Mouse (Mus musculus): Measurements from ENCODE around the gene Mctp1. TPM values are rescaled to one million over a fixed set of nuclear protein-coding genes. Genes with fewer than 3 reads are reported as not detected.
A peak's percentile ranks its signal among the peaks of the same experiment; 100 is the strongest.

The Mctp1 gene
- polyA plus RNA-seq, 1 experiment from 2014 or later: 3.1 TPM

DNA sequence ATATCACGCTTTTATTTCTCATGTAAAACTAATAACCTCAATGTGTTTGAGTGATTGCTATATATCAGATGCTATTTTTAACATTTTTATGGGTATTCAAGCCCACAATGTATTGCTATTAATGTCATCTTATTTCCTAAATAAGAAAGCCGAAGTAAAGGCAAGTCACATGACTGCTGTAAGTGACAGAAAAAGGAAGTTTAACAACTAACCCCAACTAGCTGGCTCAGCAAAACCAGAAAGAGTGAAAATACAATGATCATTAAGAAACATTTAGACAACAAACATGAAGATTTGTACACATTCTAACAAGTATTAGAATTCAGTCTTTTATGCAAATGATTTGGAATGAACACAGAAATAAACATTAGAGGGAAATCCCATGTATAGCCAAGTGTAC lies 253.9 kb downstream of the Mctp1 start:
- Histone ChIP-seq H3K4me3 (no peak overlapping the region), H3K36me3 (ENCODE audit: poor library complexity, severe bottlenecking) (no peaks in the 10 kb centered on the region), H3K27ac (no peak overlapping the region), H3K9ac (no peak overlapping the region), H3K4me2 (no peak overlapping the region), H3K4me1 (no peaks in the 10 kb centered on the region), H3K27me3 (no peaks in the 10 kb centered on the region), H3K9me3 (replicated peaks) (no peaks in the 10 kb centered on the region)
- no peak for ATAC-seq
- WGBS: 86% methylated on average over 2 of the region's 2 CpGs

DNA sequence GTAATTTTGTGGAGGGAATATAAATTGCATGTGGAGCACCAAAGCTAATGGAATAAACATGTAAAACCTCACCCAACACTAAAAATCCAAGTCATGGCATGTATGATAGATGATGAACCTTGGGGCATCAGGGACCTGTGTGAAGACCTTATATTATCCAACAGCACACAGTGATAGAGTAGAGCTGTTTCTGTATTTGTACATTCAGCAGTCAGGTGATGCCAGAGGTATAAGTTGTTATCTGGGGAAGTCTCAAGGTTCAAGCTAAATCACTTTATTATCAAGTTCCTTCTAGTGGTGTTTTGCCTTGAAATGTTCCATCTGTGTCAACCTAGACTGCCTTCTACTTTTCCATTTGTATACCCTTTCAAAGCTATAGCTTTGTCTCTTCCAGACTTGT lies 275.2 kb downstream of the Mctp1 start:
- Histone ChIP-seq H3K9ac (no peak overlapping the region), H3K4me2 (no peak overlapping the region), H3K9me3 (replicated peaks) (no peaks in the 10 kb centered on the region), H3K4me3 (no peak overlapping the region), H3K4me1 (no peaks in the 10 kb centered on the region), H3K27ac (no peak overlapping the region), H3K27me3 (no peaks in the 10 kb centered on the region), H3K36me3 (ENCODE audit: poor library complexity, severe bottlenecking) (no peaks in the 10 kb centered on the region)
- no peak for ATAC-seq

DNA sequence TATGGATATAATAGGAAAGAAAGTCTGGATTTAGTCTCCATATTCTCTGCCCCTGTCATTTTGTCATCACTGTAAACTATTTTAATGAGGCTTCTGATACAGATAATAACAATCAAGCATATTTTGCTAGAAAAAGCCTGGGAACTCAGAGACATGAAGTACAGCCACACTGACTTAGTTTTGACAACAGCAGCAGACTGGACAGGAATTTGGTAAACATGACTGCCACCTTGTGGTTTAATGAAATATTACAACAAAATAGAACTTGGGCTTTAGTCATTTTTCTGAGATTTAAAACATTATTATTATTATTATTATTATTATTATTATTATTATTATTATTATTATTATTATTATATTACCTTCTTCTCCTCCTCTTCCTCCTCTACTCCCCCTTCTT lies 297.0 kb downstream of the Mctp1 start:
- H3K4me2 ChIP-seq: no peak overlapping the region
- H3K9me3 ChIP-seq (replicated peaks): no peaks in the 10 kb centered on the region
- no peaks in the 10 kb centered on the region for H3K27me3 ChIP-seq
- H3K4me1 ChIP-seq: no peaks in the 10 kb centered on the region
- H3K27ac ChIP-seq: no peak overlapping the region
- no peak overlapping the region for H3K9ac ChIP-seq
- H3K4me3 ChIP-seq: no peak overlapping the region
- peak; percentile 81 for ATAC-seq
- no peaks in the 10 kb centered on the region for H3K36me3 ChIP-seq (ENCODE audit: poor library complexity, severe bottlenecking)

- no peaks in the 10 kb centered on the region for H3K9me3 ChIP-seq (replicated peaks)
- H3K4me1 ChIP-seq: no peaks in the 10 kb centered on the region
- 90% methylated on average over 2 of the region's 2 CpGs for WGBS
- H3K27me3 ChIP-seq: no peaks in the 10 kb centered on the region
- H3K36me3 ChIP-seq (ENCODE audit: poor library complexity, severe bottlenecking): no peaks in the 10 kb centered on the region
- ATAC-seq: no peak
- no peak overlapping the region for H3K27ac ChIP-seq
- no peak overlapping the region for H3K4me3 ChIP-seq
- H3K9ac ChIP-seq: no peak overlapping the region
- no peak overlapping the region for H3K4me2 ChIP-seq
These were observed 305.0 kb downstream of the Mctp1 start for GRCm38 (mm10) chr13:76689349-76689748.

- Histone ChIP-seq H3K4me3 (no peak overlapping the region), H3K9me3 (replicated peaks) (no peaks in the 10 kb centered on the region), H3K9ac (no peak overlapping the region), H3K4me2 (no peak overlapping the region), H3K27me3 (no peaks in the 10 kb centered on the region), H3K4me1 (no peaks in the 10 kb centered on the region), H3K36me3 (ENCODE audit: poor library complexity, severe bottlenecking) (no peaks in the 10 kb centered on the region), H3K27ac (no peak overlapping the region)
- no peak for ATAC-seq
These were observed 305.8 kb downstream of the Mctp1 start for GRCm38 (mm10) chr13:76690143-76690542.

DNA sequence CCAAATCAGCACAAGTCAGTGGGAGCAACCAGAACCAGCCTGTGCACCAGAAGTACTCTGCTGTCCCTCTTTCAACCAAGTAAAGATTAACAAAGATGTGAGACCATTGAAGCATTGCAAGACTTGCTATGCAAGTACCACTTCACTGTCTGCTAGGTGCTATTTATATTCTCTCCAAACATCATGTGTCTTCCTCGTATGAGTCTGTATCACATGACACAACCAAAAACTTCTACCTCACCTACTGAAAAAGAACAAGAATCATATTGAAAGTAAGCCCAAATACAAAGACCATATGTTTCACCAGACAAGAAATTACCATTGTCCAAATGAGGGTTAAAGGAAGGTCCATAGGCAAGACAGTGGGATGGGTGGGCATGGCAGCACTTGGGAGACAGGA lies 306.4 kb downstream of the Mctp1 start:
- H3K36me3 ChIP-seq (ENCODE audit: poor library complexity, severe bottlenecking): no peaks in the 10 kb centered on the region
- no peaks in the 10 kb centered on the region for H3K27me3 ChIP-seq
- no peaks in the 10 kb centered on the region for H3K4me1 ChIP-seq
- no peak overlapping the region for H3K27ac ChIP-seq
- H3K9ac ChIP-seq: no peak overlapping the region
- no peak overlapping the region for H3K4me2 ChIP-seq
- H3K9me3 ChIP-seq (replicated peaks): no peaks in the 10 kb centered on the region
- no peak for ATAC-seq
- H3K4me3 ChIP-seq: no peak overlapping the region
- WGBS: 88% methylated on average over 1 of the region's 1 CpGs

DNA sequence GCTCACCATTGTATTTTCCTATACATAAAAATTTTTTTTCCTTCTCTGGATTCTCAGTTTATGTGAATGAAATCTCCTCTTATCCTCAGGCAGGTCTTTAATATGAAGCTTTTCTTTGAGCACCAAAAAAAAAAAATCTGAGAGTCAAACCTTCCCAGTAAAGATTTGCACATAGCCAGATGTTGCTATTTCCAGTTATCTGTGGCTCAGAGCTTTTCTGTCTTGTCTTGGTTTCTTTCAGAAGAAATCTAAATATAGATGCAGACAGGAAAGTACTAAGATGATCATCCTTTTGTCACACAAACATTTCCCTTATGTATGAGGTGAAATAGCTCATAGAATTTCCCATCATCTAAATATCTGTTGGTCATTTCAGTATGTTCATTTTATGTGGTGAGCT lies 349.7 kb downstream of the Mctp1 start:
- no peak overlapping the region for H3K4me2 ChIP-seq

GRCm38 (mm10) chr13:76750663-76751429 lies 366.5 kb downstream of the Mctp1 start:
- no peaks in the 10 kb centered on the region for H3K36me3 ChIP-seq (ENCODE audit: poor library complexity, severe bottlenecking)
- H3K4me2 ChIP-seq: no peak overlapping the region
- no peaks in the 10 kb centered on the region for H3K27me3 ChIP-seq
- ATAC-seq: no peak
- no peak overlapping the region for H3K9ac ChIP-seq
- no peaks in the 10 kb centered on the region for H3K4me1 ChIP-seq
- no peak overlapping the region for H3K4me3 ChIP-seq
- no peak overlapping the region for H3K27ac ChIP-seq
- no peaks in the 10 kb centered on the region for H3K9me3 ChIP-seq (replicated peaks)
- 77% methylated on average over 4 of the region's 4 CpGs for WGBS

More for the DNA sequence above, 349.7 kb downstream of the Mctp1 start:
- Histone ChIP-seq H3K4me1 (no peaks in the 10 kb centered on the region), H3K4me3 (no peak overlapping the region), H3K9ac (no peak overlapping the region), H3K27me3 (no peaks in the 10 kb centered on the region), H3K36me3 (ENCODE audit: poor library complexity, severe bottlenecking) (no peaks in the 10 kb centered on the region), H3K27ac (no peak overlapping the region), H3K9me3 (replicated peaks) (no peaks in the 10 kb centered on the region)
- no peak for ATAC-seq

DNA sequence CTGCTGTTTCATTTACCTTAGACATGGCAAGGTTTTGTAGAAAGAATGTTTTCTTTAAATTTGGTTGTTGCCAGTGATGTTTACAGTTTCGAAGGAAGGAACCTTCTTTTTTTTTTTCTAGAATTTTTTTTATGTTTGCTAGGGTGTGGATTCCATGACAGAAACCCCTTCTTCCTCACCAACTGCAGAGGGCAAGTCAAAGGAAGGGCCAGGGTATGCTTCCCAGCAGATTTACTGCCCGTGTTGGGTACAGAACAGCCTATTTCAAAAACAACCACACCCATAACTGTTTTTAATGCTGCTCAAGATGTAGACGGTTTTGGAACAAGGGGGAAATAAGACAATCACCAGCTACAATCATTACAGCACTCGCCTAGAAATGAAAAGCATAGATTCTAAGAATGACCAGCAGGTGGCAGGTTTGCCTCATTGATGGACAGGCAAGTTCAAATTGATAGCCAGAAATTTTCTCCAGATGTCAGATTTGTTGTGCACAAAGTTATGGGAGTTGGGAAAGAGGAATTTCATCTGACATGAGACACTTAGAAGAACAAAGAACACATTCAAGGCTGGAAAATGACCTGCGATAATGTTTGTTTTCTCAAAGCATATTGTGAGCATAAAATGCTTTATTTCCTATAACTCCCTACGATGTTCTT lies 375.6 kb downstream of the Mctp1 start:
- no peaks in the 10 kb centered on the region for H3K9me3 ChIP-seq (replicated peaks)
- no peak overlapping the region for H3K9ac ChIP-seq
- no peaks in the 10 kb centered on the region for H3K27me3 ChIP-seq
- no peak overlapping the region for H3K4me3 ChIP-seq
- H3K4me2 ChIP-seq: no peak overlapping the region
- no peaks in the 10 kb centered on the region for H3K4me1 ChIP-seq
- H3K27ac ChIP-seq: no peak overlapping the region
- peak; percentile 78 for ATAC-seq
- H3K36me3 ChIP-seq (ENCODE audit: poor library complexity, severe bottlenecking): no peaks in the 10 kb centered on the region
- 26% methylated on average over 6 of the region's 6 CpGs for WGBS

GRCm38 (mm10) chr13:76799662-76800061 lies 415.3 kb downstream of the Mctp1 start:
- no peak overlapping the region for H3K27ac ChIP-seq
- no peak for ATAC-seq
- H3K9me3 ChIP-seq (replicated peaks): no peaks in the 10 kb centered on the region
- no peaks in the 10 kb centered on the region for H3K4me1 ChIP-seq
- no peak overlapping the region for H3K4me2 ChIP-seq
- H3K9ac ChIP-seq: no peak overlapping the region
- H3K27me3 ChIP-seq: peaks cover 8% of the 10 kb centered on the region
- no peaks in the 10 kb centered on the region for H3K36me3 ChIP-seq (ENCODE audit: poor library complexity, severe bottlenecking)
- 75% methylated on average over 1 of the region's 1 CpGs for WGBS
- H3K4me3 ChIP-seq: no peak overlapping the region

- no peaks in the 10 kb centered on the region for H3K9me3 ChIP-seq (replicated peaks)
- H3K4me2 ChIP-seq: no peak overlapping the region
- H3K4me1 ChIP-seq: no peaks in the 10 kb centered on the region
- 87% methylated on average over 6 of the region's 6 CpGs for WGBS
- no peak overlapping the region for H3K4me3 ChIP-seq
- H3K27ac ChIP-seq: no peak overlapping the region
- ATAC-seq: no peak
- no peaks in the 10 kb centered on the region for H3K36me3 ChIP-seq (ENCODE audit: poor library complexity, severe bottlenecking)
- H3K9ac ChIP-seq: no peak overlapping the region
- peaks cover 14% of the 10 kb centered on the region for H3K27me3 ChIP-seq
These were observed 416.8 kb downstream of the Mctp1 start for GRCm38 (mm10) chr13:76801126-76801632.

DNA sequence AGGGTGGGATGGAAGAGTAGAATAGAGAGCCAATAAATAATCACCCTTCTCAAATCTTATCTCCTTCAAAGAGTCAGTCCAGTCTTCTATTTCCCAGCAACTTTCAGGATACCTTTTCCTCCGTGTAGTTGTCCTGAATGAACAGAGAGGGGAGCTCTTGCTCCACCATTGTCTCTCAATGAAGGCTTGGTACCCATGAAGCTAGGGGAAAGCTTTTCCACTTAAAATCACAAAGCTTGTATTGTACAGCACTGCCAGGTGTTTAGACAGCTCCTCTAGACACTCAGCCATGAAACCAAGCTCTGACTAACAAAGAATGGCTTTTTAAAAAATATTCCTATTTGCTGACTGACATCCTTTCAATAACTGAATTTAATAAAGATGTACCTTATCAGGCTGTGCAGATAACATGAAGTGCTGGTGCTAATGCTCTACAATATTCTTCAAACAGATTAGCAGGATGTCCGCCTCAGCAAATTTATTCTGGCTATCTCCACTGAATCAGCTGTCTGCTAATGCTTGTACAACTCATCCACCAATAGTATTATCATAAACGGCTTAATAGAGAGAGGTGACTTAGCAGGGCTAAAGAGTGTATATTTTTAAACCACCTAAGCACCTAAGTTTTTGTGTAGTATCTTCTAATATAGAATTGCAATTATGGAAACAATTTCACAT lies 417.9 kb downstream of the Mctp1 start:
- peak overlapping the region; percentile 11; the same call in 1 of the 2 replicates for H3K27ac ChIP-seq
- H3K4me1 ChIP-seq: no peaks in the 10 kb centered on the region
- 35% methylated on average over 3 of the region's 3 CpGs for WGBS
- H3K36me3 ChIP-seq (ENCODE audit: poor library complexity, severe bottlenecking): no peaks in the 10 kb centered on the region
- no peak overlapping the region for H3K4me3 ChIP-seq
- peaks cover 21% of the 10 kb centered on the region for H3K27me3 ChIP-seq
- no peak overlapping the region for H3K4me2 ChIP-seq
- peak; percentile 92 for ATAC-seq
- H3K9ac ChIP-seq: no peak overlapping the region
- H3K9me3 ChIP-seq (replicated peaks): no peaks in the 10 kb centered on the region
